ENCODE assay signal across 9 mouse cellular contexts in genomic region chr4:136651357-136651811, GRCm38 (mm10). TPM values are rescaled to one million over a fixed set of nuclear protein-coding genes. Genes with fewer than 3 reads are reported as not detected.
DNase-seq lines count a peak whose midpoint lies in the region; ATAC-seq and TF ChIP-seq lines count a peak whose summit lies in the region.
"Had no signal": no experiment of that assay in that cellular context is flagged by ENCODE, and none has a peak within 500 bp of the region (broad histone marks: within the 10 kb centered on the region; RNA-seq: fewer than 3 reads in every experiment).

No protein-coding gene starts in this region.

- H3K9me3 ChIP-seq in intestine, embryonic 14.5 days (ENCODE audit: control insufficient read depth, low read length): 0 out of 2 replicates have a peak, but pooled peaks cover 4% of the 10 kb centered on the region
- peaks cover 7% of the 10 kb centered on the region; the same call in 1 of the 2 replicates for H3K9me3 ChIP-seq in intestine, embryonic 16.5 days (ENCODE audit: control insufficient read depth, low read length)
- no peaks in the 10 kb centered on the region for H3K9me3 ChIP-seq in forebrain, embryonic 15.5 days
- H3K9me3 ChIP-seq in lung, postnatal 0 days (ENCODE audit: low read length): no peaks in the 10 kb centered on the region

- TF ChIP-seq CTCF in C2C12 (IDR thresholded peaks at IDR 0.05; ENCODE audit: control insufficient read depth, insufficient read depth, insufficient read length): peak; percentile 55
- peak; percentile 83 for TF ChIP-seq CTCF in lung, postnatal 0 days (IDR thresholded peaks at IDR 0.05)
- peak; percentile 88; the same call in 1 of the 2 replicates for TF ChIP-seq CTCF in small intestine, adult 2 months (IDR thresholded peaks at IDR 0.05; ENCODE audit: extremely low read depth, insufficient read length, insufficient replicate concordance, low read depth, low read length)

- no peaks in the 10 kb centered on the region for H3K79me2 ChIP-seq in C2C12 (ENCODE audit: control insufficient read depth, insufficient read depth)

- H3K4me2 ChIP-seq in intestine, embryonic 14.5 days (ENCODE audit: low read length): no peak overlapping the region
- H3K4me2 ChIP-seq in intestine, embryonic 16.5 days (ENCODE audit: low read depth, low read length): no peak overlapping the region
- no peak overlapping the region for H3K4me2 ChIP-seq in forebrain, embryonic 15.5 days (replicated peaks)
- no peak overlapping the region for H3K4me2 ChIP-seq in lung, postnatal 0 days (replicated peaks; ENCODE audit: low read depth, low read length)
- H3K4me2 ChIP-seq: limb, embryonic 12.5 days had no signal

- no peak overlapping the region for H3K4me3 ChIP-seq in intestine, embryonic 14.5 days (ENCODE audit: low read depth, low read length)
- H3K4me3 ChIP-seq in intestine, embryonic 16.5 days (ENCODE audit: low read length): no peak overlapping the region
- H3K4me3 ChIP-seq in C2C12 (ENCODE audit: insufficient read depth, poor library complexity, severe bottlenecking): no peak overlapping the region
- H3K4me3 ChIP-seq in forebrain, embryonic 15.5 days: no peak overlapping the region
- H3K4me3 ChIP-seq in lung, postnatal 0 days (ENCODE audit: low read depth, low read length): no peak overlapping the region
- no peak overlapping the region for H3K4me3 ChIP-seq in small intestine, adult 2 months (ENCODE audit: low read depth, low read length)
- H3K4me3 ChIP-seq: limb, embryonic 12.5 days had no signal

- TF ChIP-seq EP300 in lung, postnatal 0 days (IDR thresholded peaks at IDR 0.05): no peak

- no peak overlapping the region for H3K27ac ChIP-seq in intestine, embryonic 14.5 days (ENCODE audit: low read depth)
- H3K27ac ChIP-seq in intestine, embryonic 16.5 days (ENCODE audit: low read length): no peak overlapping the region
- H3K27ac ChIP-seq in forebrain, embryonic 15.5 days (replicated peaks): peak overlapping the region; percentile 76
- no peak overlapping the region for H3K27ac ChIP-seq in lung, postnatal 0 days (ENCODE audit: low read length)
- no peak overlapping the region for H3K27ac ChIP-seq in small intestine, adult 2 months (ENCODE audit: insufficient read depth, low read depth, low read length)
- H3K27ac ChIP-seq: limb, embryonic 12.5 days had no signal

- peaks cover 7% of the 10 kb centered on the region for H3K4me1 ChIP-seq in intestine, embryonic 14.5 days (replicated peaks; ENCODE audit: control insufficient read depth, insufficient read depth, low read length)
- peaks cover 10% of the 10 kb centered on the region for H3K4me1 ChIP-seq in intestine, embryonic 16.5 days (ENCODE audit: control insufficient read depth, insufficient read depth, low read length)
- peaks cover 20% of the 10 kb centered on the region for H3K4me1 ChIP-seq in forebrain, embryonic 15.5 days
- H3K4me1 ChIP-seq in lung, postnatal 0 days (ENCODE audit: insufficient read depth, low read depth, low read length): no peaks in the 10 kb centered on the region
- H3K4me1 ChIP-seq in small intestine, adult 2 months (ENCODE audit: control insufficient read depth, insufficient read depth, insufficient read length, low read length): no peaks in the 10 kb centered on the region

- no peak for TF ChIP-seq POLR2A in small intestine, adult 2 months (IDR thresholded peaks at IDR 0.05; ENCODE audit: low read depth, low read length)

- no peaks in the 10 kb centered on the region for H3K27me3 ChIP-seq in intestine, embryonic 14.5 days (replicated peaks; ENCODE audit: control insufficient read depth, insufficient read depth, low read length)
- no peaks in the 10 kb centered on the region for H3K27me3 ChIP-seq in intestine, embryonic 16.5 days (replicated peaks; ENCODE audit: control insufficient read depth, insufficient read depth, low read length)
- H3K27me3 ChIP-seq in C2C12 (ENCODE audit: control insufficient read depth, insufficient read depth, insufficient read length): no peaks in the 10 kb centered on the region
- no peaks in the 10 kb centered on the region for H3K27me3 ChIP-seq in forebrain, embryonic 15.5 days
- H3K27me3 ChIP-seq in lung, postnatal 0 days (replicated peaks; ENCODE audit: insufficient read depth, low read length): no peaks in the 10 kb centered on the region
- no peaks in the 10 kb centered on the region for H3K27me3 ChIP-seq in small intestine, adult 2 months (ENCODE audit: control insufficient read depth, insufficient read depth, low read length)

- no peaks in the 10 kb centered on the region for H3K79me3 ChIP-seq in C2C12 (ENCODE audit: low read depth)

- DNase-seq in intestine, embryonic 14.5 days (ENCODE audit: low spot score): peak; percentile 79
- DNase-seq in adipocyte (ENCODE audit: low spot score): peak; percentile 9
- DNase-seq in lung, postnatal 0 days (ENCODE audit: low spot score): peak; percentile 54
- no peak for DNase-seq in spleen, postnatal 4 days (ENCODE audit: low spot score in 2 of 2)

- no peak overlapping the region for H3ac ChIP-seq in C2C12 (ENCODE audit: control insufficient read depth, insufficient read length, low read depth)

- 0 out of 2 replicates have a peak, but pooled peaks have one; percentile 16 for ATAC-seq in intestine, embryonic 14.5 days (replicated peaks; ENCODE audit: low FRiP score, low TSS enrichment, low read depth)
- no peak for ATAC-seq in intestine, embryonic 16.5 days
- ATAC-seq in forebrain, embryonic 15.5 days (replicated peaks): peak; percentile 39; the same call in 1 of the 2 replicates
- 0 out of 2 replicates have a peak, but pooled peaks have one; percentile 16 for ATAC-seq in lung, postnatal 0 days

- WGBS in intestine, embryonic 14.5 days: 60% methylated on average over 3 of the region's 3 CpGs
- 70% methylated on average over 3 of the region's 3 CpGs for whole genome bisulfite sequencing in intestine, embryonic 16.5 days
- WGBS in forebrain, embryonic 15.5 days: 64% methylated on average over 3 of the region's 3 CpGs
- 60% methylated on average over 3 of the region's 3 CpGs for WGBS in lung, postnatal 0 days
- WGBS in small intestine, adult 2 months: 63% methylated on average over 3 of the region's 3 CpGs

- H3K9ac ChIP-seq in intestine, embryonic 14.5 days (ENCODE audit: low read length): no peak overlapping the region
- no peak overlapping the region for H3K9ac ChIP-seq in intestine, embryonic 16.5 days (ENCODE audit: low read depth, low read length)
- no peak overlapping the region for H3K9ac ChIP-seq in forebrain, embryonic 15.5 days (replicated peaks)
- no peak overlapping the region for H3K9ac ChIP-seq in lung, postnatal 0 days (replicated peaks; ENCODE audit: low read depth)
- H3K9ac ChIP-seq: limb, embryonic 12.5 days had no signal

- H3K36me3 ChIP-seq in intestine, embryonic 14.5 days (ENCODE audit: control insufficient read depth, insufficient read depth, low read length): peaks cover 25% of the 10 kb centered on the region
- peaks cover 3% of the 10 kb centered on the region; the same call in 1 of the 2 replicates for H3K36me3 ChIP-seq in intestine, embryonic 16.5 days (ENCODE audit: control insufficient read depth, insufficient read depth, low read length)
- no peaks in the 10 kb centered on the region for H3K36me3 ChIP-seq in C2C12 (ENCODE audit: control insufficient read depth, insufficient read depth)
- peaks cover 16% of the 10 kb centered on the region for H3K36me3 ChIP-seq in forebrain, embryonic 15.5 days
- H3K36me3 ChIP-seq in lung, postnatal 0 days (ENCODE audit: insufficient read depth, low read length): no peaks in the 10 kb centered on the region
- peaks cover 6% of the 10 kb centered on the region; the same call in 1 of the 2 replicates for H3K36me3 ChIP-seq in small intestine, adult 2 months (ENCODE audit: control insufficient read depth, insufficient read depth, low read length)

TF ChIP-seq in C2C12, 6 proteins besides CTCF, POLR2A, EP300 and RAD21:
- TF ChIP-seq MYOG (IDR thresholded peaks at IDR 0.05; ENCODE audit: control insufficient read depth, extremely low read depth, insufficient read length): no peak
- no peak for TF ChIP-seq USF1 (IDR thresholded peaks at IDR 0.05; ENCODE audit: low read depth)
- TF ChIP-seq FOSL1 (IDR thresholded peaks at IDR 0.05; ENCODE audit: insufficient read depth, low read length, poor library complexity, severe bottlenecking): no peak
- TF ChIP-seq CEBPB (IDR thresholded peaks at IDR 0.05; ENCODE audit: low read depth): no peak
- TF ChIP-seq MYOD1 (IDR thresholded peaks at IDR 0.05; ENCODE audit: control insufficient read depth, insufficient read length, low read depth): no peak
- TF ChIP-seq MAX (IDR thresholded peaks at IDR 0.05): no peak

RNA-seq across cellular contexts. Expression of gene Lactbl1, which starts 29.0 kb away (rescaled TPM):
- not detected in 2 replicates for polyA plus RNA-seq in intestine, embryonic 14.5 days (2014; fragmentation: Nextera tagmentation; extraction: Ambion mirVana)
- not detected in 2 replicates for polyA plus RNA-seq in intestine, embryonic 16.5 days (2015; fragmentation: Nextera tagmentation; extraction: Ambion mirVana)
- polyA plus RNA-seq in C2C12 (2012; fragmentation: generic; extraction: Trizol): not detected
- 0.05 TPM in 1 of 2 replicates, not detected in the other for polyA plus RNA-seq in forebrain, embryonic 15.5 days (2015; fragmentation: Nextera tagmentation; extraction: Ambion mirVana)
- not detected in 2 replicates for polyA plus RNA-seq in lung, postnatal 0 days (2015; fragmentation: Nextera tagmentation; extraction: Ambion mirVana)
- polyA plus RNA-seq in small intestine, adult 2 months (2012; rRNA removed): not detected in 2 replicates
- polyA plus RNA-seq: limb, embryonic 12.5 days had no signal

RNA-seq across cellular contexts. Expression of gene Tex46, which starts 41.1 kb away (rescaled TPM):
- polyA plus RNA-seq in intestine, embryonic 14.5 days (2014; fragmentation: Nextera tagmentation; extraction: Ambion mirVana): not detected in 2 replicates
- polyA plus RNA-seq in intestine, embryonic 16.5 days (2015; fragmentation: Nextera tagmentation; extraction: Ambion mirVana): not detected in 2 replicates
- polyA plus RNA-seq in C2C12 (2012; fragmentation: generic; extraction: Trizol): not detected
- not detected in 2 replicates for polyA plus RNA-seq in forebrain, embryonic 15.5 days (2015; fragmentation: Nextera tagmentation; extraction: Ambion mirVana)
- not detected in 2 replicates for polyA plus RNA-seq in lung, postnatal 0 days (2015; fragmentation: Nextera tagmentation; extraction: Ambion mirVana)
- polyA plus RNA-seq in small intestine, adult 2 months (2012; rRNA removed): not detected in 2 replicates
- polyA plus RNA-seq: limb, embryonic 12.5 days had no signal

RNA-seq across cellular contexts. Expression of gene Kdm1a, which starts 48.9 kb away (rescaled TPM):
- polyA plus RNA-seq in intestine, embryonic 14.5 days (2014; fragmentation: Nextera tagmentation; extraction: Ambion mirVana): 52.8 and 54.8 TPM in 2 replicates
- 14.0 and 14.3 TPM in 2 replicates for polyA plus RNA-seq in intestine, embryonic 16.5 days (2015; fragmentation: Nextera tagmentation; extraction: Ambion mirVana)
- 47.2 TPM for polyA plus RNA-seq in C2C12 (2012; fragmentation: generic; extraction: Trizol)
- polyA plus RNA-seq in forebrain, embryonic 15.5 days (2015; fragmentation: Nextera tagmentation; extraction: Ambion mirVana): 94.3 and 108 TPM in 2 replicates
- polyA plus RNA-seq in lung, postnatal 0 days (2015; fragmentation: Nextera tagmentation; extraction: Ambion mirVana): 21.0 TPM in 2 replicates
- 7.2 and 16.0 TPM in 2 replicates for polyA plus RNA-seq in small intestine, adult 2 months (2012; rRNA removed)

Comparison
In these comparisons a context has a peak if more than half of its experiments do, and no peak if none do; other contexts are left out.
1. DNase-seq: peak in intestine, embryonic 14.5 days (single experiment), adipocyte (single experiment) and lung, postnatal 0 days (single experiment); none in spleen, postnatal 4 days (0 of 2).
2. Peak in every context shown above with its lines, with median percentiles within 50 percentile points of each other: CTCF ChIP-seq.